Mouse (Mus musculus): ENCODE measurements around the gene Sept10. TPM values are rescaled to one million over a fixed set of nuclear protein-coding genes. Genes with fewer than 3 reads are reported as not detected.

The Sept10 gene
- total RNA-seq, 4 experiments from 2014 or later = 8.9 to 11.2 (median 9.6) TPM

GRCm38 (mm10) chr10:59225137-59225536 is 3.5 kb upstream of the Sept10 start:
- DNase-seq (ENCODE audit: low spot score in 2 of 2) = no peak

- DNase-seq (ENCODE audit: low spot score in 2 of 2) = no peak
Observed at GRCm38 (mm10) chr10:59223890-59224289, 2.2 kb upstream of the Sept10 start.

GRCm38 (mm10) chr10:59223301-59223700 is 1.7 kb upstream of the Sept10 start:
- DNase-seq (ENCODE audit: low spot score in 2 of 2) = no peak

- peak in 1 of 2 experiments; percentile 25 for DNase-seq (ENCODE audit: low spot score in 2 of 2)
Observed at GRCm38 (mm10) chr10:59222271-59223101, 839 bp upstream of the Sept10 start.

GRCm38 (mm10) chr10:59220824-59221472 is 699 bp downstream of the Sept10 start:
- no peak for DNase-seq (ENCODE audit: low spot score in 2 of 2)

- DNase-seq (ENCODE audit: low spot score in 2 of 2) = no peak
Observed at GRCm38 (mm10) chr10:59200011-59200410, 21.6 kb downstream of the Sept10 start.

GRCm38 (mm10) chr10:59196763-59197162 is 24.9 kb downstream of the Sept10 start:
- no peak for DNase-seq (ENCODE audit: low spot score in 2 of 2)

GRCm38 (mm10) chr10:59194891-59195290 is 26.8 kb downstream of the Sept10 start:
- no peak for DNase-seq (ENCODE audit: low spot score in 2 of 2)

- no peak for DNase-seq (ENCODE audit: low spot score in 2 of 2)
Observed at GRCm38 (mm10) chr10:59182306-59182705, 39.3 kb downstream of the Sept10 start.

GRCm38 (mm10) chr10:59179620-59180019 is 42.0 kb downstream of the Sept10 start:
- DNase-seq (ENCODE audit: low spot score in 2 of 2) = no peak

- DNase-seq (ENCODE audit: low spot score in 2 of 2) = no peak
Observed at GRCm38 (mm10) chr10:59172539-59172938, 49.1 kb downstream of the Sept10 start.

GRCm38 (mm10) chr10:59171042-59171441 is 50.6 kb downstream of the Sept10 start:
- DNase-seq (ENCODE audit: low spot score in 2 of 2) = no peak

GRCm38 (mm10) chr10:59166104-59166944 is 55.3 kb downstream of the Sept10 start:
- peak; percentile 27 for DNase-seq (ENCODE audit: low spot score in 2 of 2)

GRCm38 (mm10) chr10:59162185-59162897 is 59.3 kb downstream of the Sept10 start:
- no peak for DNase-seq (ENCODE audit: low spot score in 2 of 2)

- no peak for DNase-seq (ENCODE audit: low spot score in 2 of 2)
Observed at GRCm38 (mm10) chr10:59158627-59159026, 63.0 kb downstream of the Sept10 start.

GRCm38 (mm10) chr10:59152544-59153081 is 69.0 kb downstream of the Sept10 start:
- DNase-seq (ENCODE audit: low spot score in 2 of 2) = no peak

- DNase-seq (ENCODE audit: low spot score in 2 of 2) = no peak
Observed at GRCm38 (mm10) chr10:59150938-59151657, 70.5 kb downstream of the Sept10 start.

- DNase-seq (ENCODE audit: low spot score in 2 of 2) = peak in 1 of 2 experiments; percentile 4
Observed at GRCm38 (mm10) chr10:59149956-59150383, 71.7 kb downstream of the Sept10 start.

GRCm38 (mm10) chr10:59133478-59134009 is 88.1 kb downstream of the Sept10 start:
- no peak for DNase-seq (ENCODE audit: low spot score in 2 of 2)
